Mouse (Mus musculus) liver, embryonic 15.5 days (tissue): Measurements from ENCODE around the gene Spink8. TPM values are rescaled to one million over a fixed set of nuclear protein-coding genes. Genes with fewer than 3 reads are reported as not detected.

ENCODE experiments used
- ATAC-seq: fragments of 200-750 bp; cut with Nextera tagmentation; 2 replicates; pipeline ENCODE4 v1.8.0; 2017; ENCODE audit warnings: moderate number of reproducible peaks, mild to moderate bottlenecking, moderate library complexity; ENCODE audit not compliant: insufficient read depth
- H3K27ac ChIP-seq: fragments of 300-500 bp; sonication (generic); replicated peaks from 2 replicates; pipeline ENCODE4 v1.5.1; 2015; ENCODE audit warnings: mild to moderate bottlenecking, inconsistent platforms
- H3K27me3 ChIP-seq: fragments of 300-500 bp; sonication (generic); 2 replicates; pipeline ENCODE4 v1.6.1; 2015; ENCODE audit warnings: mild to moderate bottlenecking, inconsistent platforms
- H3K36me3 ChIP-seq: fragments of 300-500 bp; sonication (generic); replicated peaks from 2 replicates; pipeline ENCODE4 v1.6.1; 2015; ENCODE audit warnings: moderate library complexity, mild to moderate bottlenecking, inconsistent platforms
- H3K4me1 ChIP-seq: fragments of 300-500 bp; sonication (generic); replicated peaks from 2 replicates; pipeline ENCODE4 v1.6.1; 2015; ENCODE audit warnings: inconsistent platforms
- H3K4me2 ChIP-seq: fragments of 300-500 bp; sonication (generic); 2 replicates; pipeline ENCODE4 v1.6.1; 2015; ENCODE audit warnings: moderate library complexity, mild to moderate bottlenecking, inconsistent platforms
- H3K4me3 ChIP-seq: fragments of 300-500 bp; sonication (generic); replicated peaks from 2 replicates; pipeline ENCODE4 v1.5.1; 2015; ENCODE audit warnings: mild to moderate bottlenecking, inconsistent platforms
- H3K9ac ChIP-seq: fragments of 300-500 bp; sonication (generic); 2 replicates; pipeline ENCODE4 v1.6.1; 2015; ENCODE audit warnings: moderate library complexity, mild to moderate bottlenecking, inconsistent platforms
- H3K9me3 ChIP-seq: fragments of 300-500 bp; sonication (generic); replicated peaks from 2 replicates; pipeline ENCODE4 v1.6.1; 2016; ENCODE audit warnings: inconsistent platforms
- whole genome bisulfite sequencing: fragments of 180-500 bp; shearing (Covaris S2); methylation state at CpG from one replicate; pipeline ENCODE4 v1.1.7; 2015; ENCODE audit warnings: mixed read lengths; ENCODE audit not compliant: insufficient replicate concordance; 5-methylcytosine and 5-hydroxymethylcytosine counted together
- polyA plus RNA-seq: library from polyadenylated mRNA; unstranded; fragments of >200 nt; fragmentation: Nextera tagmentation; extraction: Ambion mirVana; gene quantifications from 2 replicates; pipeline ENCODE4 v1.2.1, GENCODE M21; 2015

The Spink8 gene
- polyA plus RNA-seq, 1 experiment from 2014 or later = not detected

GRCm38 (mm10) chr9:109870983-109871572 lies 59.0 kb downstream of the Spink8 start:
- Histone ChIP-seq H3K27ac (no peak overlapping the region; the same call in 1 of the 2 replicates), H3K36me3 (no peaks in the 10 kb centered on the region), H3K27me3 (no peaks in the 10 kb centered on the region), H3K4me2 (peak overlapping the region; percentile 20), H3K4me3 (0 out of 2 replicates have a peak overlapping the region, but pooled peaks have one; percentile 4), H3K4me1 (peaks cover 24% of the 10 kb centered on the region), H3K9ac (no peak overlapping the region), H3K9me3 (no peaks in the 10 kb centered on the region)
- WGBS = 15% methylated on average over 6 of the region's 6 CpGs
- no peak for ATAC-seq

GRCm38 (mm10) chr9:109874797-109875691 lies 63.0 kb downstream of the Spink8 start, which contains the start of gene Cdc25a:
TSS of gene Cdc25a (plus strand) at chr9:109875579.
- peak within 1 kb of the TSS; percentile 95 for H3K9ac ChIP-seq
- H3K36me3 ChIP-seq = peaks cover 29% of the 10 kb centered on the region
- peak within 1 kb of the TSS; percentile 81 for H3K4me3 ChIP-seq
- H3K4me2 ChIP-seq = peak within 1 kb of the TSS; percentile 95
- peaks cover 50% of the 10 kb centered on the region for H3K4me1 ChIP-seq
- H3K27ac ChIP-seq = peak within 1 kb of the TSS; percentile 85
- no peaks in the 10 kb centered on the region for H3K9me3 ChIP-seq
- 4% methylated on average over 33 of the region's 33 CpGs for WGBS
- no peaks in the 10 kb centered on the region for H3K27me3 ChIP-seq
- ATAC-seq = peak; percentile 89

GRCm38 (mm10) chr9:109875695-109876601 lies 63.9 kb downstream of the Spink8 start:
- Histone ChIP-seq H3K4me2 (peak overlapping the region; percentile 95), H3K9ac (peak overlapping the region; percentile 95), H3K9me3 (no peaks in the 10 kb centered on the region), H3K4me1 (peaks cover 45% of the 10 kb centered on the region), H3K27ac (peak overlapping the region; percentile 85), H3K4me3 (peak overlapping the region; percentile 81), H3K36me3 (peaks cover 38% of the 10 kb centered on the region), H3K27me3 (no peaks in the 10 kb centered on the region)
- WGBS = under 1% methylated on average over 74 of the region's 76 CpGs
- peak; percentile 81 for ATAC-seq

Other genes starting within 250 kb of the Spink8 start
- 0.09 TPM in 1 of 2 replicates, not detected in the other for gene Fbxw15, start 244.0 kb upstream of the Spink8 start, polyA plus RNA-seq
- gene Fbxw24, start 186.2 kb upstream of the Spink8 start, polyA plus RNA-seq = not detected in 2 replicates
- not detected in 2 replicates for gene Fbxw25, start 147.6 kb upstream of the Spink8 start, polyA plus RNA-seq
- gene Fbxw18, start 109.6 kb upstream of the Spink8 start, polyA plus RNA-seq = not detected in 2 replicates
- gene Fbxw26, start 66.2 kb upstream of the Spink8 start, polyA plus RNA-seq = not detected in 2 replicates
- gene Fbxw27, start 21.6 kb upstream of the Spink8 start, polyA plus RNA-seq = not detected in 2 replicates
- gene Nme6, start 20.5 kb downstream of the Spink8 start, polyA plus RNA-seq = 51.1 and 55.1 TPM in 2 replicates
- gene Camp, start 37.3 kb downstream of the Spink8 start, polyA plus RNA-seq = 281 and 299 TPM in 2 replicates
- 12.7 and 13.3 TPM in 2 replicates for gene Cdc25a, start 63.3 kb downstream of the Spink8 start, polyA plus RNA-seq
- 11.9 and 12.7 TPM in 2 replicates for gene Map4, start 119.2 kb downstream of the Spink8 start, polyA plus RNA-seq